Mouse (Mus musculus) thymus, postnatal 36 days (tissue): Measurements from ENCODE around the gene Polr2b.

Source experiments
- DNase-seq, 2 experiments: peaks; one replicate each; pipeline ENCODE4 v3.0.0; 2022; ENCODE audit warnings: mixed read lengths in 2 of 2

Gene Polr2b

DNA sequence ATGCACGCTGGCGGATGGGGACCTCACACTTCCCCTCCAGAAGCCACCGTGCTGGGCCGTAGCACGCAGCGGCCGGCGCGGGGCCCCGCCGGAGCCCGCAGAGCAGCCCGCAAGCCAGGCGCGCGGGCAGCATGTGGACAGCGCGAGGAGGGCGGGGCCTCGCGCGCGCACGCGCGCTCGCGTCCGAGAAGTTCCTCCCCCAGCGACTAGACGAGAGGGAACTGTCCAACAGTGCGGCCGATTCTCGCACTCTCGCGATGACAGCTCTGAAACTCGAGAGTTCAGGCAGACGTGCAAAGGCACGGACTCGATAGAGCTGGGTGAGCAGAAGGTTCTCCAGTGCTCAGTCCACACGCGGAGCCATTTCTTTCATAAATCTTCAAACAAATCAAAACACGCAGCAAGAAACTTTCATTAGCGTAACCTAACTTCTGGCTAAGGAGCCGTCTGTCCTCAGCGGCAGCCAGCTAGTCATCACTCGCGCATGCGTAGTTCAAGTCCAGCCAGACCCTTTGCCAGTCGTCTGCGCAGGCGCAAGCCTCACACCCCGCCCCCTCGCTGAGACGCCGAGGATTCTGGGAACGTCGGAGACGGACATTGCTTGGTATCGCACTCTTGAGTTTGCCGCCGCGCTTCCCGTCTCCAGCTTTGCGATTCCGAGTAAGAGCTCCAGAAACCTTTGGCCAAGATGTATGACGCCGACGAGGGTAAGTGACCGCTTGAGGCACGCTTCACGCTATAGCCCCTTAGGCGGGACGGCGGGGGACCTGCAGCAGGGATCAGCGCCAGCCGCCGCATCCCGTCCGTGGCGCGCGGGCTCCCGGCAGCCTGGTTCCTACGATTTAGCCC, at the start of gene Polr2b, which contains the start of gene Noa1:
Gene Polr2b, plus strand, starts transcription at position 224 of the 849 bp plus-strand sequence.
Gene Noa1, minus strand, starts transcription at position 161 of the 849 bp plus-strand sequence.
- DNase-seq: peak; percentile 98 to 99

DNA sequence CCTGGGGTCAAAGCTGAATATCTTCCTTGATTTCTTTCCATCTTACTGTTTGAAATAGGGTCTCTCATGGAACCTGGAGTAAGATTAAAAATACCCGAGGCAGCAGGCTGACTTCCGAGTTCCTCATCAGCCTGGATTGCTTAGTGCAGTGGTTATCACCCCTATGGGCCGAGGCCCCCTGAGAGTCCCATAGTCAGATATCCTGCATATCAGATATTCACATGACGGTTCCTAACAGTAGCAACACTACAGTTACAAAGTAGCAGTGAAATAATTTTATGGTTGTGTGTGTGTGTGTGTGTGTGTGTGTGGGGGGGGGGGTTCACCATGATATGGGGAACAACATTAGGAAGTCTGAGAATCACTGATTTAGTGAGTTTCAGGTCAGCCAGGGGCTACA, 48.8 kb upstream of the Polr2b start:
- DNase-seq: no peak

- no peak for DNase-seq
Observed at GRCm38 (mm10) chr5:77262105-77262504, 47.8 kb upstream of the Polr2b start.

GRCm38 (mm10) chr5:77265081-77265670, 44.8 kb upstream of the Polr2b start, which contains the start of gene Rest:
TSS of gene Rest (plus strand) at chr5:77265491.
- DNase-seq: peak; percentile 77 to 79

DNA sequence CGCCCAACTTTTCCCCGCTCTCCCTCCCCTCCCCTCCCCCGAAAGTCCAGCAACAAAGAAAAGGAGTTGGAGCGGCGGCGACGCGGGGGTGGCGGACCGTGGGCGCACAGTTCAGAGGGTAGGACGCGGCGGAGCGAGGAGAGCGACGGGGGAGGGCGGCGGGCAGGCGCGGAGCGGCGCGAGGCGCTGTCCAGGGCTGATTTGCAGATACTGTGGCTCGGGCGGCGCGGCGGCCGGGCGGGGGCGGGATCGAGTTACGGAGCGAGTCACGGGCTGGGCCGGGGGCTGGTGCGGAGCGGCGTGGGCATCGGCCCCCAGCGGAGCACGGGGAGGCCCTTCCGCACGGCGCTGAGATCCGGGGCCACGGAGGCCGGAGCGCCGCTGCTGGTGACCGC, 44.3 kb upstream of the Polr2b start:
- DNase-seq: peak; percentile 76 to 81

- DNase-seq: peak; percentile 67 to 76
Observed at GRCm38 (mm10) chr5:77266066-77266885, 43.7 kb upstream of the Polr2b start.

DNA sequence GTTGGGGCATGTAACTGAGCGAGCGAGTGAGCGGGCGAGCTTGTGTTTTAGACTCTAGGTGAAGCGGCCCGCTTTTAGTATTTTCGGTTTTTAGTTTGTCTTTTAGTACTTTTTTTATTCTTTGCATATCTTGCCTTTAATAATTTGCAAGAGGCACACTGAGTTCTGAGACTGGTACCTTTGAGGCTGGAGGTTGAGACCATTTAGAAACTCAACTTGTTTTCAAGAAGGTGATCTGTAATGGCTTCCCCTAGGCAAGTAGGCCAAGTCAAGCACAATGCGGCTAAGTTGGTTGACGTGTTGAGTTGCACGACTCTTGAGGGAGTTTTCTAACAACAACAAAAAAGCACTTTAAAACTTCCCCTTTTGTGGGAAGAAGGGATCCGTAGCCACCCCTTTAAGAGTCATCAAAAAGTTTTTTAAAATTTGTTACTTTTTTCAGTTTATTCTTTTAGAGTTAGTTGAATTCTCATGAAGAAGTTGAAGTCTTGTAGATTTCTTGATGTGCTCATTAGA, 43.0 kb upstream of the Polr2b start:
- DNase-seq: no peak

GRCm38 (mm10) chr5:77267441-77267840, 42.5 kb upstream of the Polr2b start:
- DNase-seq: no peak

- DNase-seq: no peak
Observed at GRCm38 (mm10) chr5:77267957-77268624, 41.9 kb upstream of the Polr2b start.

DNA sequence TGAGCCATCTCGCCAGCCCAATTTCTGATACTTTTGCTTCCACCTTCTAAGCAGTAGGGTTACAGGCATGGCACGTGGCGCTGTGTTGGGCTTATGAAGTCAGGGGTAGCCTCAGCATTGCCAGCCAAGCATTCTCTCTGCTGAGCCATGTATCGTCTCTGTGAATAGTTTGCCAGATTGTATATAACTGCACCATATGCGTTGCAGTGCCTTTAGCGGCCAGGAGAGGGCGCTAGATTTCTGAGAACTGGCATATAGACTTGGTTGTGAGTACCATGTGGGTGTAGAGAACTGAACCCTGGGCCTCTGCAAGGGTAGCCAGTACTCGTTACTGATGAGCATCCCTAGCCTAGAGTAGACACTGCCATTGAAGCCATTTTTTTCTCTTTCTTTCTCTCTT, 40.5 kb upstream of the Polr2b start:
- peak in 1 of 2 experiments; percentile 39 for DNase-seq

GRCm38 (mm10) chr5:77273151-77273550, 36.8 kb upstream of the Polr2b start:
- peak; percentile 77 to 87 for DNase-seq

GRCm38 (mm10) chr5:77275950-77276349, 34.0 kb upstream of the Polr2b start:
- DNase-seq: peak; percentile 53 to 64

DNA sequence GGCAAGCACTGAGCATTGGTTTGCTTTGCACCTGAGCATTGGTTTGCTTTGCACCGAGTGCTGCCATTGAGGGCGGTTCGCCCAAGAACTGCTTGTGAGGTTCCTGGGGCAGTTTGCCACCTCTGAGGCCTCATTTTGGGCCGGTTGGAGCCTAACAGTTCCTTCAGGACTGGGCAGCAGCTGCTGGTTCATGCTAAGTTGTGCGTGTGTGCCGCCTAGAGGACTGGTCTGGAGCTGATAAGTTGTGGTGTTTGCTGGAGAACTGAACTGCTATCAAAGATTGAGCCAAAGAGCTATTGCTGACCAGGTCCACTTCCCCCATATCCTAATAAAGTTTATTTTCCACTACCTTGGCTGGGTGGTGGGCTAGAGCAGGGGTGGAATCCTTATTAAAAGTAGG, 32.7 kb upstream of the Polr2b start:
- no peak for DNase-seq

GRCm38 (mm10) chr5:77281518-77282174, 28.3 kb upstream of the Polr2b start:
- DNase-seq: no peak

DNA sequence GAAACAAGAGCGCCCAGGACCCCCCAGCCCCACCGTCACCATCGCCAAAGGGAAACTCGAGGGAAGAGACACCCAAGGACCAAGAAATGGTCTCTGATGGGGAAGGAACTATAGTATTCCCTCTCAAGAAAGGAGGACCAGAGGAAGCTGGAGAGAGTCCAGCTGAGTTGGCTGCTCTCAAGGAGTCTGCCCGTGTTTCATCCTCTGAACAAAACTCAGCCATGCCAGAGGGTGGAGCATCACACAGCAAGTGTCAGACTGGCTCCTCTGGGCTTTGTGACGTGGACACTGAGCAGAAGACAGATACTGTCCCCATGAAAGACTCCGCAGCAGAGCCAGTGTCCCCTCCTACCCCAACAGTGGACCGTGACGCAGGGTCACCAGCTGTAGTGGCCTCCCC, 27.7 kb upstream of the Polr2b start:
- no peak for DNase-seq

- DNase-seq: no peak
Observed at GRCm38 (mm10) chr5:77285685-77286084, 24.3 kb upstream of the Polr2b start.

DNA sequence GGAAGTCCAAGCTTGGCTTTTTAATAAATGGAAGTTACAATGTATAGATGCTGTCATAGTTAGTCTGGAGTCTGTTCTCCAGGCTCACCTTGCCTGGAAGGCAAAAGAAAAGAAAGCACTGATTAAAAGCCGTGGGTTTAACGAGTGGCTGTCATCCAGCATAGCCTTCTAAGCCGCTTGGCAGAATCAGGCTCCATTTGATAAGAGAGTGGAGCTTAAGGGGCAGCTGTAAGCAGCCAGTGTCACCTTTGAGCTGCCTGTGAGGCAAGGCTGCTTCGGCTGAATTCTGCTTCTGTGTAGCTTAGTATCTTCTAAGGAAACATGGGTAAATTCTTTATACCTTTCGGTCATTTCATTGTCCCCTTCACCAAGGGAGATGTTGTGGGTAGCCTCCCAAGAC, 23.0 kb upstream of the Polr2b start:
- no peak for DNase-seq

DNA sequence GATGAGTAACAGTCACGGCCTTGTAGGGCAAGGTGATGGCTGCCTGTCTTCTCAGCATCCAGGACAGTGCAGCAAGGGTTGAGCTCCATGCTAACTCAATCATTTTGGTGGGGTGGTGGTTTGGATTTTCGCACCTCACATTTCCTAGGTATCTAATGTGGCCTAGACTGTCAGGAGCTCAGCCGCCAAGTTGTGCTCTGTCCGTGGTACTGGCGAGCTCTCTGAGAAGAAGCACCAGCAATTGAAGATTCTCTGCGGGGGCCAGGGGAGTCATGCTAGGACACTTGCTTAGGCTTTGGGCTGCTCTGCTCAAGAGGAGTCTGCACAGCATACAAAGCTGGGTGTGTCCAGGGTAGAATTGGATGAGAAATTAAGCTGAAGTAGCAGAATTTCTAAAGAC, 22.0 kb upstream of the Polr2b start:
- no peak for DNase-seq

GRCm38 (mm10) chr5:77289686-77290085, 20.3 kb upstream of the Polr2b start:
- no peak for DNase-seq

DNA sequence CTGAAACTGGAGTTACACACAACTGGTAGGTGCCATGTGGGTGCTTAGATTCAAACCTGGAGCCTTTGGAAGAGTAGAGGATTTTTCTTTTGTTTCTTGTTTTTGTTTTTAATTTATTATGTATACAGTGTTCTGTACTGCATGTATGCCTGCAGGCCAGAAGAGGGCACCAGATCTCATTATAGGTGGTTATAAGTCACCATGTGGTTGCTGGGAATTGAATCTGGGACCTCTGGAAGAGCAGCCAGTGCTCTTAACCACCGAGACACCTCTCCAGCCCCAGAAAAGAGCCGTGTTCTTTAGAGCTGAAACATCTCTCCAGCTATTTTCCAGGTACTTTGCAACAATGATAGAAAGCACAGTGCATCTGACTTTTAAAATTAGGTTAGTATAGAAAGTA, 19.3 kb upstream of the Polr2b start:
- DNase-seq: no peak

GRCm38 (mm10) chr5:77292803-77293522, 17.0 kb upstream of the Polr2b start:
- no peak for DNase-seq
